Mouse (Mus musculus) lung, postnatal 10 days (tissue): ENCODE measurements around the gene Cog8.
"Not testable (repeated sequence)": the region's sequence is repeated elsewhere in the genome, so short reads cannot be mapped to it uniquely, and the experiment has no call there.

Source experiments
- DNase-seq: peaks from one replicate; pipeline ENCODE4 v3.0.0; 2021

Cog8 gene

DNA sequence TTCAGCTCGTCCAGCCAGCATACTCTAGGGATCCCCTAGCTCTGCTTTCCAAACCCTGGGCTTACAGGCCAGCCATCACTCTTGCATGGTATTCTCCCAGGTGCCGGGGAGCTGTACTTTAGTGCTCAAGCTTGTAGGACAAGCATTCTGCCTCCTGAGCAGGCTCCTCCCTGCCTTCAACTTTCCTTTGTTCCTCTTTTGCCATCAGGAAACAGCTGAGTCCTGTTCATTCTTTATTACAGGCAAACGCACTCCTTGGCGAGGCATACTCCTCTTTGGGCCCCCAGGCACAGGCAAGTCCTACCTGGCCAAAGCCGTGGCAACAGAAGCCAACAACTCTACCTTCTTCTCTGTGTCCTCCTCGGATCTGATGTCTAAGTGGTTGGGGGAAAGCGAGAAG lies 15.9 kb downstream of the Cog8 start:
- DNase-seq, result no peak

DNA sequence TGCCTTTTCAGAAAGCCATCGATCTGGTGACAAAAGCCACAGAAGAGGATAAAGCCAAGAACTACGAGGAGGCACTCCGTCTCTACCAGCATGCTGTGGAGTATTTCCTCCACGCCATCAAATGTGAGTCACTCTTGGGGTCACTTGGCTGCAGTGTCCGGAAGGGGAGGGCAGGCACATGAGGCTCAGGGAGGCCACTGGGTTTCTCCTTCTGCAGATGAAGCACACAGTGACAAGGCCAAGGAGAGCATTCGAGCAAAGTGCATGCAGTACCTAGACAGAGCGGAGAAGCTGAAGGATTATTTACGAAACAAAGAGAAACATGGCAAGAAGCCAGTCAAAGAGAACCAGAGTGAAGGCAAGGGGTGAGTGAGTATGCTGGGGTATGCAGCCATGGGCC lies 19.9 kb downstream of the Cog8 start:
- peak; percentile 28 for DNase-seq

DNA sequence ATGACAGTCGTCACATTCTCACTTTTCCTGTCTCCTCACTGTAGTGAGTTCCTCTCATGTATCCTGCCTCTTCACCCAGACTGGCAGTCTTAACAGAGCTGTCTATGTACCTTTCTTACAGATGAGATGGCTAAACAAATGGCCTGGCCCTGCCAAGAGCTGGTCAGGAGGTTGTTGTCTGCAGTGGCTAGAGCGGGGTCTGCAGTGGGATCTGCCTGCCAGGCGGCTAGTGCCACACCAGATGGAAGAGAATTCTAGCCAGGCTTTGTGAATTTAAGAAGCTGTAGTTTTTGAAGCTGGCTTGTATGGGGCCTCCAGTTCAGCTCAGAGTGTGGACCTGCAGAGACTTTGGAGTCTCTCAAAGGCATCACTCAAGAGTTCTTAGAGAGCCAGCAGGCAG lies 20.8 kb downstream of the Cog8 start:
- no peak for DNase-seq

DNA sequence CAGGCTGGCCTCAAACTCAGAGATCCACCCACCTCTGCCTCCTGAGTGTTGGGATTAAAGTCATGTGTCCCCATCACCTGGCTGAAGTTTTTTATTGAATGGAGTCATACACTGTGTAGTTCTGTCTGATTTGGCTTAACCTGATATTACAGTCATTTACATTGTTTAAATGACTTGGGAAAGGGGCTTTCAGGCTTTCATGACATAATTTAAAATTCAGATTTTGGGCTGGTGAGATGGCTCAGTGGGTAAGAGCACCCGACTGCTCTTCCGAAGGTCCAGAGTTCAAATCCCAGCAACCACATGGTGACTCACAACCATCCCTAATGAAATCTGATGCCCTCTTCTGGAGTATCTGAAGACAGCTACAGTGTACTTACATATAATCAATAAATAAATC lies 22.9 kb downstream of the Cog8 start:
- DNase-seq, result not testable (repeated sequence)

DNA sequence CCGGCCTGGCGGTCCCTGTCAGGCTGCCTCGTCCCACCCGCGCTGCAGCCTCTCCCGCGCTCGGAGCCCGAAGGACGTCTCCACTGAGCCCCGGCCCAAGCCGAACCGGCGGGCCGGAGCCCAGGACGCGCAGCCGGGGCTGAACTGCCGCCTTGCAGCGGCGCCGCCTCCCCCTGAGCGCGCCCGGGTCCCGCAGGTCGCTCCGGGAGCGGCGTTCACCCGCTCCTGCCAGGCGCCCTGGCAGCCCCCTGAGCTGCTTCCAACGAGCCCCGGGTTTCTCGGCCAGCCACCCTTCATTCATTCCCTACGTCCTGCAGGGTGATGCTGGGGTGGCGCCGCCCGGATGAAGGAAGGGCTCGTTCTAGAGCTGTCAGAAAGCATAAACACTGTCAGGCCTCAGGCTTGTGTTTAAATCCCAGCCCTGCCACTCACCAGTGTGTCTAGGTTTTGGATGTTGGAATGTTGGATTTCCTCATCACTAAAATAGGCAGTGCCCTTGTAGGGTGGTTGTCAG lies 24.9 kb downstream of the Cog8 start:
- peak; percentile 51 for DNase-seq

DNA sequence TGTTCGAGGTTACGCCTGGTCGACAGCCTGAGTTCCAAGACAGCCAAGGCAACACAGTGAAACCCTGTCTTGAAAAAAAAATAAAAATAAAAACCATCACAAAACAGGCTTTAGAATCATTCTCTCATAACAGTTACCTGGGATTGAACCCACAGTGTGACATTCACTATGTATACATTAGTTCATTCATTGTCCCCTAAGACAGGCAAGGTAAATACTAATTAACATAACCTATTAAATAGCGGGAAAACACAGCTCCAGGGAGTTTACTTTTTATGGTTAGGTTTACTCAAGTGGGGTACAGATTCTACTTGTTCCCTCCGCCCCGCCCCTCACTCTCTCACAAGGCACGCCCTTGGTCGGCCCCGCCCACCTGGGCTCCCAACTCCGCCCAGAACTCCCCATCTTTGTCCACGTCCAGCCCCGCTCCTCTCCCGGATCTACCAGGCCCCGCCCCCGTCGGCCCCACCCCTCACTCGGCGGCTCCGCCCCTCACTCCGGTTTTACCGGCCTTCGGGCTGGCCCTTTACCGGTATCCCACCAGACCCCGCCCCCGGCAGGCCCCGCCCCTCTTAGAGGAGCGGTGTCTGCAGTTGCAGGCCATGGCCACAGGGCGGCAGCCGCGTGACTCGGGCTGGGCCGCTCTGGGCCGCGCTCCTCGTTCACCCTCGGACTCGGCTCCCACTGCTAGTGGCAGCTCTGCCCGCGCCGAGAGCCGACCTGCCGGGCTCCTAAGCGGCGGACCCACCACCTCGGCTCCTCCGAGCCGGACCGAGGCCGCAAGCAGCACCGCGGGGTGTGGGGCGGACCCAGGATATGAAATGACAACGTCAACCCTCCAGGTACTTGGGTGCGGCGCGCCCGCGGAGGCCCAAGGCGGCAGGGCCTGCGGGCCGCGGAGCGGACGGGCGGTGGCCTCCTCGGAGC lies 25.6 kb downstream of the Cog8 start, which contains the start of gene Vps4a:
TSS of gene Vps4a (plus strand) at position 573 of the 927 bp plus-strand sequence.
- peak; percentile 97 for DNase-seq

DNA sequence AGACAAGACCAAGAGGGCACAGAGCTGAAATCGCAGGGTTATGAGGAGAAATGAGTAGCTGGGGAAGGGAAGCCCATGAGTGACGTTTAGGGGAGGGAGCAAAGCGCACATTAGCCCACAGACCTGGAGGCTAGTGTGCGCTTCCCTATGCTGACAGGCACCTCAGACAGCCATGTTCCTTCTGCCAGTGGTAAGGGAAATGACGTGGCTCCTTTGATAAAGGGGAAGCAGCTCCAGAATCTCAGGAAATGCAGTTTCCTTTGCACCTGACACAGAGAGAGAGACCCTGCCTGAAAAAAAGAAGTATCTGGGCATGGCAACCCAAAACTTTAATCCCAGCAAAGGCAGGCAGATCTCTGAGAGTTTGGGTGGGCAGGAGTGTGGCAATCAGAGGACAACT lies 26.4 kb downstream of the Cog8 start:
- DNase-seq, result no peak

DNA sequence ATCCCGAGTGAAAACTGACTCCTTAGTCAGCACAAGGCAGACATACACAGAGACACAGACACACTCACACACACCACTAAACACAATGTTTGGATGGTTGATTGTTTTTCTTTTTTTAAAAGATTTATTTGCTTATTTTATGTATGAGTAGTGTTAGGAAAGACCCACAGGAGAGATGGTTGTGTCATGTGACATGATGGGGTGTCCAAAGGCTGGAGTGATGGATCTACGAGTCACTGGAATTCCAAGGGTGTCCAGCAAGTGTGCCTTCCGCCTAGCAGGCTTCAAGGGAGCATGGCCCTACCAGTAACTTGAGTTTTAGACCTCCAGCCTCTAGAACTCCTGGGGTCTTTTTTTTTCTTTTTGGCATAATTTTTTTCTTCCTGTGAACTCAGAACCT lies 27.2 kb downstream of the Cog8 start:
- no peak for DNase-seq

DNA sequence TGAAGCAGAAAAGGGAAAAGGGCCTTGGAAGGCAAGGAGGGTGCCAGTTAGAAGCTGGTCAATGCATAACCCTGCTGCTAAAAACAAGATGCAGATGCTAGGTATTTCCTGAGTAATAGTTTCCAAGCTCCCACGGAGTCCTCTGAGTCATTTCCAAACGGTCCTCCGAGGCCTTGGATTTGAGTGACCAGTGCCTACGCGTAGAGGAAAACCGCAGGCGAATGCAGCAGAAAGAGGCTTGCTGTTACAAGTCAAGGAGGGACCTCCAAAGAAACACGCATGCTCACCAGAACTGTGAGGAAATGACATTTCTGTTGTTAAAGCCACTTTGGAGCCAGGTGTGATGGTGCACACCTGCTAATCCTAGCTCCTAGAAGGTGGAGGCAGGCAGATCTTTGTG lies 33.0 kb downstream of the Cog8 start:
- DNase-seq, result no peak

DNA sequence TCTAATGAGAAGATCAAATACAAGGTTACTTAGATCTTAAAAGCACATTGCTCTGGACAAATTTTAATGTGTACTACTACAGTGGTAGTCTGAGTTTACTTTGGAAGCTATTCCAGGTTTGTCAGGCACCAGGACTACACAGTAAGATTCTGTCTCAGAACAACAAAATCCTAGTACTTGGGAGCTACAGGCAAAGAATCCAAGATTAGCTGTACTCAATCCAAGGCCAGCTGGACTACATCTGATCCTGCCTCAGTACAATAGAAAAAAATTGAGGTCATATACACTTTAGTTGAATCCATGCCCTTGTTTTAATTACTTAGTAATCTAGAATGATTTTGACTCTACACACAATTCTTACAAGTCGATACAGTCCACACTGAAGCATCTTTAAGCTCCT lies 41.6 kb downstream of the Cog8 start:
- DNase-seq, result no peak

DNA sequence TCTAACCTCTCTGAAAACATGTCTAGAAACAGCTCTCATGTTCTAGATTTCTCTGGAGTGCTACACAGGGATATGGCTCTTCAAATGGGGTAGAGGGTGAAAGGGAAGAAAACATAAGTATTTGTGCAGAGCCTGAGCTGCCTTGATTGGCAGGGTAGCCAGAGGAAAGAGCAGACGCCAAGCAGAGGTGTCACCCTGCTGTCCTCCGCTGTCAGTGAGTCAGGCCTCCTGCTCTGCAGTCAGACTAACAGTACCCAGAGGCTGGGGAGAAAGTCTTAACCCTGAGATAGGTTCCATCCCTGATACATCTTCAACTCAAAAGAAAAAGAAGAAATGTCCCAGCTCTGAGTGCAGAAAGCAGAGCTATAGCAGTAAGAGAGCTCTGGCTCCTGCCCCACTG lies 43.8 kb downstream of the Cog8 start:
- DNase-seq, result no peak

DNA sequence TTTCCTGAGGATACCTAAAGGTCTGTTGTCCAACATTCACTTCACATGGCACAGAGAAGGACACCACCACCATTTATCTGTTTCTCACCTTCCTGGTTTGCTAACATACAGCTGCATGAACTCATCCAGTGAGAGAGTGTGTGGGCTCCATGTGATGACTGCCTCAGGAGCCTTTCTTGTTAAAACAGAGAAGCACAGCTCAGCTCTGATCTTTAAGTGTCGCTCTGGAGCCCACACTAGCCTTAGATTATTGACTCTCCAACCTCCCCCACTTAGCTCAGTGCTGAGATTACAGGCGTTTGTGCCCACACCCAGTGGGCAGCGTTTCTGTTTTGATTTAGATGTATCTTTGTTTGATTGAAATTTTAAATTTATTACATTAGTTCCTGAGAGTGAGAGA lies 48.7 kb downstream of the Cog8 start:
- DNase-seq, result no peak

DNA sequence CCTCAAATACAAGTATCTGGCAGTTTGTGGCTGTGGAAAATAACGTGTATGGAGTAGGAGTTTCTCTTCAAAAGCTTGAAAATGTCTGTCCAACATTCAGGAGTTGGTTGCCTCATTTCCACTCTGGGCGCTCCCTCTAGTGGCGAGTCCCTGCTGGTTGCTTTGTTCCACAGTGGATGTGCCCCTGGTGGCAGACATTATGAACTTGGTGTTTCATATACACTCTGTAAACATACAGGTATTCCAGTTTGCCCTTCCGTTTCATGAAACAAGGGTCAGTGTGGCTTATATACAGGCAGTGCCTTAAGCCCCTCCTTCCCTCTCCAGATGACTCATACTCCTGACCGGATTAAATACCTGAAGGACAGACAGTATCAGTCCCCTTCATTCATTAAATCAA lies 54.0 kb downstream of the Cog8 start:
- peak; percentile 95 for DNase-seq

DNA sequence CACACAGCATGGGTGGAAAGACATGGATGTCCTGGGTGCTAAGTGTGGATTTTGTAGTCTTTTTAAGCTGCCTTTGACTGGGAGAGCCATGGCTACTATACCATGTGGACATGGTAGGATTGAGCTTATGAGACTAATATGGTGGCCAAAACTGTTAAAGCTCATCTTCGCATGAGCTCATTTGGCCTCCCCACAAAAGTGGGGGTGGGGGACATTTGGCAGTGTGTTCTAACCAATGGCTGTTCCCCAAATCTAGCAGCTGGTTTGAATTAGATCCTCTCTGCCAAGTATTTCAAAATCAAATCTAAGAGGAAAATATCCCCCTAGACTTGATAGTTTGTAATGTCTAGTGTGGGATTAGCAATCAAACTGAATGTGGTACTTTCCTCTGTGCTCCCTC lies 57.4 kb downstream of the Cog8 start:
- DNase-seq, result peak; percentile 85

DNA sequence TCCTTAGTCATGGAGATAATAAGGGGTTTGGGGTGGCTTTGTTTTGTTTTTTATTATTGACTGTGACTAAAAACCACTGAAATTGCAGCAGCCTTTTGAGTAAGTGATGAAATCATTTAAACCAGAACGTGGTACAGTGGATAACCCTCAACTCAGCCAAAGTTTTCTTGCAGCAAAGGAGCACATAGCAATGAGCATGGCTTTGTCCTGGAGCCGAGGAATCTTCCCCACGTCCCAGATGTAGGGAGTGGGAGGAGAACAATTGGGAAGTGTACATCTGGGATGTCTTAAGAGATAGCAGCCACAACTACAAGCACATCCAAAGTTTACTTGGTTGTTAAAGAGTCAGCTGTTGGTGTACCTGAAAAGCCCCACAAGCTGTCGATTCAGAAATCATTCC lies 59.1 kb downstream of the Cog8 start:
- DNase-seq, result no peak

DNA sequence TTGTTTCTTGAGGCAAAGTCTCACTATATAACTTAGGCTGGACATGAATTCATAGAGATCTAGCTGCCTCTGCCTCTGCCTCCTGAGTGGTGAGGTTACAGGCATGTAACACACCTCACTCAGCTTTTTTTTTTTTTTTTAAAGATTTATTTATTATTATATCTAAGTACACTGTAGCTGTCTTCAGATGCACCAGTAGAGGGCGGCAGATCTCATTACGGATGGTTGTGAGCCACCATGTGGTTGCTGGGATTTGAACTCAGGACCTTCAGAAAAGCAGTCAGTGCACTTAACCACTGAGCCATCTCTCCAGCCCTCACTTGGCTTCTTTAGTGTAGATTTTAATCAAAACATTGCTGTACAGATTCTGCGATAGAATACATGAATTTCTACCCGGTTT lies 60.1 kb downstream of the Cog8 start:
- not testable (repeated sequence) for DNase-seq
